Mouse (Mus musculus) limb, embryonic 12.5 days (tissue): Measurements from ENCODE around the gene Manea. TPM values are rescaled to one million over a fixed set of nuclear protein-coding genes. Genes with fewer than 3 reads are reported as not detected.
"Not testable (repeated sequence)": the region's sequence is repeated elsewhere in the genome, so short reads cannot be mapped to it uniquely, and the experiment has no call there.

Experiments
- ATAC-seq: fragments of 200-750 bp; cut with Nextera tagmentation; 2 replicates; pipeline ENCODE4 v1.8.0; 2017; ENCODE audit warnings: low read depth, moderate TSS enrichment; ENCODE audit not compliant: insufficient number of reproducible peaks, insufficient read depth, low FRiP score, low TSS enrichment
- H3K27ac ChIP-seq: fragments of 300-500 bp; sonication (generic); 2 replicates; pipeline ENCODE4 v1.5.1; 2016; ENCODE audit warnings: mild to moderate bottlenecking, moderate library complexity
- H3K27me3 ChIP-seq: fragments of 300-500 bp; sonication (generic); 2 replicates; pipeline ENCODE4 v1.6.1; 2016; ENCODE audit warnings: mild to moderate bottlenecking, moderate library complexity
- H3K36me3 ChIP-seq: fragments of 300-500 bp; sonication (generic); 2 replicates; pipeline ENCODE4 v1.6.1; 2016; ENCODE audit warnings: mild to moderate bottlenecking, moderate library complexity
- H3K4me1 ChIP-seq: fragments of 300-500 bp; sonication (generic); replicated peaks from 2 replicates; pipeline ENCODE4 v1.6.1; 2016
- H3K4me2 ChIP-seq: fragments of 300-500 bp; sonication (generic); 2 replicates; pipeline ENCODE4 v1.6.1; 2016; ENCODE audit warnings: mild to moderate bottlenecking, moderate library complexity
- H3K4me3 ChIP-seq: fragments of 300-500 bp; sonication (generic); replicated peaks from 2 replicates; pipeline ENCODE4 v1.5.1; 2016; ENCODE audit warnings: mild to moderate bottlenecking
- H3K9ac ChIP-seq: fragments of 300-500 bp; sonication (generic); replicated peaks from 2 replicates; pipeline ENCODE4 v1.6.1; 2016; ENCODE audit warnings: mild to moderate bottlenecking, moderate library complexity
- H3K9me3 ChIP-seq: fragments of 300-500 bp; sonication (generic); 2 replicates; pipeline ENCODE4 v1.6.1; 2016; ENCODE audit warnings: mild to moderate bottlenecking, moderate library complexity
- WGBS: fragments of 180-500 bp; shearing (Covaris S2); methylation state at CpG from one replicate; pipeline ENCODE4 v1.1.7; 2016; 5-methylcytosine and 5-hydroxymethylcytosine counted together
- polyA plus RNA-seq: library from polyadenylated mRNA; unstranded; fragments of >200 nt; fragmentation: Nextera tagmentation; extraction: Ambion mirVana; gene quantifications from 2 replicates; pipeline ENCODE4 v1.2.1, GENCODE M21; 2016

The Manea gene
- polyA plus RNA-seq, result 14.8 and 17.2 TPM in 2 replicates

DNA sequence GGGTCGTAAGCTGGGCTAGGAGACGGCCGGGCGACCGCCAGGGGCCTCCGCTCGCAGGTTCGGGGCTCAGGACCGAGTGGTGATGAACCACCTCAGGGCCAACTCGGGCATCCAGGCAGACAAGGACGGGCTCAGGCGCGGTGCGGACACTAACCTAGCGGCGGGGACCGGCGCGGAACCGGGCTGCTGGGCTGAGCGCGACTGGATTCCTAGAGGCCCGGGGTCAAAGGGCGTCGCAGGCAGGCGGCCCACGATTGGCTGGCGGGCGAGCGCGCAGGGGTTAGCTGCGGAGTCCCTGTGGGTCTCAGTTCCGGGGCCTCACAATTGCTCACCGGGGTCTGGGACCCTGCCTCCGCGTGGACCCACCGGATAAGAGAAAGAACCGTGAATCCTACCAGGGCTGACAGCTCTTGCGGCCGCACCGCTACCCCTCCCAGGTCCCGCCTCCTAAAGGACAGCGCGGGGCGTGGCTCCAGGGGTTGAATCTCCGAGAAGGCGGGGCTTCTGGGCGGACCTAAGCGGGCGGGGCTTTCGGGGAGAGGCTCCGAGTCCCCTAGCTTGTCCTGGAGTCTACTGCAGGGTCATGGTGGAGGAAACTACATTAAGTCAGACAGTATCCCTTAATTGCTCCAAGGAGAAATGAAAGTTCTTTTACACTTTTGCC, at the start of gene Manea:
Gene Manea, minus strand, starts transcription at position 449 of the 664 bp plus-strand sequence.
- Histone ChIP-seq H3K4me1 (peaks cover 3% of the 10 kb centered on the region; the same call in 1 of the 2 replicates), H3K27me3 (no peaks in the 10 kb centered on the region), H3K9me3 (no peaks in the 10 kb centered on the region), H3K27ac (peak within 1 kb of the TSS; percentile 88), H3K4me3 (peak within 1 kb of the TSS; percentile 79), H3K4me2 (peak within 1 kb of the TSS; percentile 64), H3K36me3 (no peaks in the 10 kb centered on the region), H3K9ac (peak within 1 kb of the TSS; percentile 81)
- WGBS, result under 1% methylated on average over 52 of the region's 52 CpGs
- peak; percentile 97 for ATAC-seq

DNA sequence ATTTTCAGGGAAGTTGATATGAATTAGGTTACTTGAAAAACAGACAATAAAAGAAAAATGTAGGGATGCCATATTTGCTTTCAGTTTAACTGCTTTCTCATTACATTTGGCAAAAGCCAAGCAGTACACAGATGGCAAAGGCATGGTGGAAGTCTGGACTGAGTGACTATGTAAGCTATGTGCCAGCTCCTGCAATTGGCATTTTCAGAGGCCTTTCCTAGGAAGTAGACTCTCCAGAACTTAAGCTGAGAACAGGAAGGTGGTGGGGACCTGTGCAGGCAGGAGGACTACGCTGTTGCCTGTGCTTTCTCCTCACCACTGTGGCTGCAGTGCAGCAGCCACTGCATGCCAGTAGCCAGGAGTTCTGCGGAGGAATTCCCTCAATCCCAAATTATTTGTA, 7.9 kb upstream of the Manea start:
- Histone ChIP-seq H3K36me3 (no peaks in the 10 kb centered on the region), H3K4me2 (no peak overlapping the region), H3K9me3 (no peaks in the 10 kb centered on the region), H3K4me3 (no peak overlapping the region), H3K9ac (no peak overlapping the region), H3K4me1 (no peaks in the 10 kb centered on the region), H3K27me3 (no peaks in the 10 kb centered on the region), H3K27ac (no peak overlapping the region)
- no peak for ATAC-seq
- 85% methylated on average over 2 of the region's 2 CpGs for WGBS

DNA sequence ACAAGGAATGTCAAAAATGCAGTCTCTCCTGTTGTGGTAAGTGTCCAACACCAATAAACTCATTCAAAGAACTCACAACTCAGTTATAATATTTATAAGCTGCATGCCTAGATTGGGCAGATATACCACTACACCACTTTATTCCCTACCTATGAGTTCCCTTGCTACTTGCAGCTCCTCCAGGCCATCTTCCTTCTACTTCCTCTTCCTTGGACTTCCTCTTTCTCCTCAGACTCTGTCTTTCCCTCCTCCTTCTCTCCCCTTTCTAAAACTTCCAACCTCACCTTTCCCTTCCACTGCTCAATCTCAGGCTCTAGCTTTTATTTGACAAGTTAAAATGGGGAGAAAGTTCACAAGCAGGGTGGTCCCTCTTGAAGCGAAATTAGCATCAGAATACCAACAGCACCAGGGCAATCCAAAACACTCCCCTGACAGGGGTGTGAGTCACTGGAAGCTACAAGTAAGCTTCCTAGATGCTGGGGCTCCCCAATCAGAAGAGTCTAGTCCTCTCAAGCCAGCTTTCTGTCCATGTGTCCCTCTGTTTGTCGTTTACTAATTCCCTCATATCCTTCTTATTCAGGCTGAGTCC, 7.0 kb upstream of the Manea start:
- no peak overlapping the region for H3K27ac ChIP-seq
- no peaks in the 10 kb centered on the region for H3K4me1 ChIP-seq
- no peak overlapping the region for H3K4me2 ChIP-seq
- no peak overlapping the region for H3K9ac ChIP-seq
- H3K36me3 ChIP-seq, result no peaks in the 10 kb centered on the region
- ATAC-seq, result no peak
- H3K4me3 ChIP-seq, result no peak overlapping the region
- H3K27me3 ChIP-seq, result no peaks in the 10 kb centered on the region
- H3K9me3 ChIP-seq, result no peaks in the 10 kb centered on the region
- WGBS, result 18% methylated on average over 2 of the region's 2 CpGs

GRCm38 (mm10) chr4:26347239-26347638, 548 bp upstream of the Manea start:
- H3K9ac ChIP-seq, result no peak overlapping the region
- H3K4me2 ChIP-seq, result no peak overlapping the region
- peaks cover 3% of the 10 kb centered on the region; the same call in 1 of the 2 replicates for H3K4me1 ChIP-seq
- H3K9me3 ChIP-seq, result no peaks in the 10 kb centered on the region
- H3K36me3 ChIP-seq, result no peaks in the 10 kb centered on the region
- 67% methylated on average over 2 of the region's 2 CpGs for WGBS
- ATAC-seq, result no peak
- no peak overlapping the region for H3K27ac ChIP-seq
- H3K27me3 ChIP-seq, result no peaks in the 10 kb centered on the region
- H3K4me3 ChIP-seq, result no peak overlapping the region

DNA sequence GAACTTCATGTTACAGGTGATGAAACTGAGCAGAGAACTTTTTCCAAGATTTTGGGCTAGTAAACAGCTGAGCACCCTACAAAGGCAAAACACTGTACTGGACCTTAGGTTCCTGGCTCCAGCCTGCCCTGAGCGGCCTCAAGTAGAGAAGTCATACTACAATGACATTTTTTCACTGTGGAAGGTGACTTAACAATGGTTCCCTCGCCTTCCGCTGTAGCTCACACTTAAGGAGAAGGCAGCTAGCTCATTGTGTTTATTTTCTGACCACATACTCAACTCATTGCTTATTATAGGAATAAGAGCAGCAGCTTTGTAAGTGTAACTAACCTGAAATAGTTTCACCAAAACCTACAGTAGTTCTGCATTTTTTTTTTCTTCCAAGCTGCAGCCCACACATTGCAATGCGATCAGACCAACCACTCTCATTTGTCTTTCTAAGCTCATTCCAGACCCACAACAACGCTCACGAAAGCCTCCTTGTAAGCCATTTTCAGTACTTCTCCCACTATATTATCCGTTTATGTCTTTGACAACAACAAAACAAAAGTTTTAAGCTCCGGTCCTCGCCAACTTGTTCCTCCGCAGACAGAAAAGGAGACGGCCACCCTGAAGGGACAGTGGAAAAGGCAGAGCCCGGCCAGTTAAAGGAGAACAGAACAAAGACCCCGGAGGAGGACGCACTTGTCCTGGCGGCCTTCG, 799 bp downstream of the Manea start:
- peaks cover 3% of the 10 kb centered on the region; the same call in 1 of the 2 replicates for H3K4me1 ChIP-seq
- H3K9ac ChIP-seq, result peak overlapping the region; percentile 81
- 4% methylated on average over 16 of the region's 16 CpGs for WGBS
- H3K4me3 ChIP-seq, result peak overlapping the region; percentile 79
- no peaks in the 10 kb centered on the region for H3K9me3 ChIP-seq
- H3K27ac ChIP-seq, result peak overlapping the region; percentile 88
- no peaks in the 10 kb centered on the region for H3K36me3 ChIP-seq
- ATAC-seq, result no peak
- H3K4me2 ChIP-seq, result peak overlapping the region; percentile 64
- H3K27me3 ChIP-seq, result no peaks in the 10 kb centered on the region

DNA sequence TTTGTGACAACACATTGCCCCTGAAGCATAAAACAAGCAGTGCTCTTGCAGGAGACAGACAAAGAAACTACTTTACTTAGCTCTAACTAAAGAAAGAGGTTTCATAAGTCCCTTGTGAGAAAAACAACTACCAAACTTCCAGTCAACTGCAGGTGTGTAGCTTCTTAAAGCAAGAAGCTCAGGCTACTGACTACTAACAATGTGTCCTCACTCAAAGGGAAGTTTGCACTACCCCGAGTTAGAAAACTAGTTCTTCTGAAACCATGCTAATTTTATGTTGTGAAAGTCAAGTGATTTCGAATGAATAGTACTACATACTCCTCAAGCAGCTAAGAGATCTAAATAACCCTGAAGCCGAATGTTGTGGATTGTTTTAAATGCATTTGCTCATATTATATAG, 1.6 kb downstream of the Manea start:
- 85% methylated on average over 3 of the region's 3 CpGs for WGBS
- H3K9me3 ChIP-seq, result no peaks in the 10 kb centered on the region
- H3K9ac ChIP-seq, result no peak overlapping the region
- H3K27ac ChIP-seq, result no peak overlapping the region
- peak overlapping the region; percentile 64 for H3K4me2 ChIP-seq
- H3K27me3 ChIP-seq, result no peaks in the 10 kb centered on the region
- 0 out of 2 replicates have a peak overlapping the region, but pooled peaks have one; percentile 6 for H3K4me3 ChIP-seq
- no peak for ATAC-seq
- peaks cover 3% of the 10 kb centered on the region; the same call in 1 of the 2 replicates for H3K4me1 ChIP-seq
- H3K36me3 ChIP-seq, result peaks cover 4% of the 10 kb centered on the region; the same call in 1 of the 2 replicates

DNA sequence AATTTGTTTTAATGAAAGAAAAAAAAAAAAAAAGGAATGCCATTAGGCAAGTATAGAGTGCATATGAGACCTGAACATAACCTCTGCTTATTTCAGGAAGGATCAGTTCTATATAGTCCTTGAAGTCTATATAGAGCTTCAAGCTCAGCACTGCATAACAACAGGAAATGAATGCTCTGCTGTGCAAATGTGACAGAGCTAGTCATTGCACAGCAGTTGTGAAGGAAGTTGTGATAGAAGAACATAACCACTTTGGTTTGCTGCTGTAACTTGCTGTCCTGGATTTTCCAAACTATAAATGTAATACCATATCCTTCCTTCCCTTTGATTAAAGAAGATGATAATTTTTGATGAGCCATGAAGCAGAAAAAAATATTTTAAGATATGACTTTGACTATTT, 4.3 kb downstream of the Manea start:
- Histone ChIP-seq H3K4me1 (peaks cover 3% of the 10 kb centered on the region; the same call in 1 of the 2 replicates), H3K27me3 (no peaks in the 10 kb centered on the region), H3K4me3 (no peak overlapping the region), H3K9me3 (no peaks in the 10 kb centered on the region), H3K27ac (no peak overlapping the region), H3K36me3 (peaks cover 9% of the 10 kb centered on the region; the same call in 1 of the 2 replicates), H3K9ac (no peak overlapping the region), H3K4me2 (no peak overlapping the region)
- ATAC-seq, result no peak

- whole genome bisulfite sequencing, result 77% methylated on average over 5 of the region's 5 CpGs
- no peak overlapping the region for H3K4me2 ChIP-seq
- no peaks in the 10 kb centered on the region for H3K9me3 ChIP-seq
- H3K4me1 ChIP-seq, result no peaks in the 10 kb centered on the region
- H3K27ac ChIP-seq, result no peak overlapping the region
- ATAC-seq, result no peak
- H3K9ac ChIP-seq, result no peak overlapping the region
- no peak overlapping the region for H3K4me3 ChIP-seq
- H3K27me3 ChIP-seq, result no peaks in the 10 kb centered on the region
- H3K36me3 ChIP-seq, result peaks cover 9% of the 10 kb centered on the region; the same call in 1 of the 2 replicates
Measured at GRCm38 (mm10) chr4:26338604-26339003, 8.1 kb downstream of the Manea start.

- no peak overlapping the region for H3K27ac ChIP-seq
- peaks cover 9% of the 10 kb centered on the region; the same call in 1 of the 2 replicates for H3K36me3 ChIP-seq
- 95% methylated on average over 5 of the region's 5 CpGs for WGBS
- ATAC-seq, result no peak
- H3K9ac ChIP-seq, result no peak overlapping the region
- no peak overlapping the region for H3K4me2 ChIP-seq
- H3K4me1 ChIP-seq, result no peaks in the 10 kb centered on the region
- no peaks in the 10 kb centered on the region for H3K27me3 ChIP-seq
- no peaks in the 10 kb centered on the region for H3K9me3 ChIP-seq
- no peak overlapping the region for H3K4me3 ChIP-seq
Measured at GRCm38 (mm10) chr4:26336563-26336962, 10.1 kb downstream of the Manea start.

DNA sequence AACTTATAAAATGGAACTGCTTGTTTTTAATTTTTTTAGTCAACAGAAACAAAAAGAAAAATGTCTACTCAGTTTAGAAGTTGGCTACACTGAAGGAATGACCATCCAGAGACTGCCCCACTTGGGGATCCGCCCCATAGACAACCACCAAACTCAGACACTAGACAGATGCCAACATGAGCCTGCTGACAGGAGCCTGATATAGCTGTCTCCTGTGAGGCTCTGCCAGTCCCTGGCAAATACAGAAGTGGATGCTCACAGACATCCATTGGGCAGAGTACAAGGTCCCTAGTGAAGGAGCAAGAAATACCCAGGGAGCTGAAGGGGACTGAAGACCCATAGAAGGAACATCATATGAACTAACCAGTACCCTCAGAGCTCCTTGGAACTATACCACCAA, 42.0 kb downstream of the Manea start:
- H3K27me3 ChIP-seq, H3K4me3 ChIP-seq, ATAC-seq, H3K4me1 ChIP-seq, H3K36me3 ChIP-seq, H3K4me2 ChIP-seq, H3K9ac ChIP-seq, H3K27ac ChIP-seq, H3K9me3 ChIP-seq: not testable (repeated sequence)
- WGBS, result 90% methylated on average over 1 of the region's 1 CpGs

DNA sequence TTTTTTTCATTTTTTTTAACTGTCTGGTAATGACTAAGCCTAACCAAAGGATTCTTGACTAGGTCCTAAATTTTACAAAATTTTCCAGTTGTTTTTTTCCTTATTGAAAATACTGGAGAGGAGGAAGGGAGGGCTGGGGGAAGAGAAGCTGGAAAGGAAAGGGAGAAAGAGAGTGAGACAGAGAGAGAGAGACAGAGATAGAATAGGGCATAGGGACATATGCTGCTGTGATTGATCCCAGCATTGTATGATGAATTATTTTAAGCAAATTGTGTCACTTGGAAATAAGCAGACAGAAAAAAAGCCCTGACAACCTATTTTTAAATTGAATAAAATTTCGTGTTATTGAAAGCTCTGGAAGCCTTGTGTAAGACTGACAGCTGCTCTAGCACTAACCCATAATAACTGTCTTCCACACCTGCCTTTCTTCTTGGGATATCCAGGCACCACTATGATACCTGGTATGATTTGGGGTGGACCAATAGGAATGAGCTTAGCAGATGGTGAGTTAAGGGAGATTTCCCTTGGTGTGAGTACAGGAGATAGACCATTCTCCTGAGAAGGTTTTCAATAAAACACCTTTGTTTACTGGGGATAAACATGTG, 69.5 kb downstream of the Manea start:
- H3K9ac ChIP-seq, result no peak overlapping the region
- ATAC-seq, result no peak
- no peak overlapping the region for H3K4me3 ChIP-seq
- no peaks in the 10 kb centered on the region for H3K9me3 ChIP-seq
- no peak overlapping the region for H3K4me2 ChIP-seq
- H3K27me3 ChIP-seq, result no peaks in the 10 kb centered on the region
- H3K4me1 ChIP-seq, result no peaks in the 10 kb centered on the region
- no peaks in the 10 kb centered on the region for H3K36me3 ChIP-seq
- no peak overlapping the region for H3K27ac ChIP-seq
- 48% methylated on average over 1 of the region's 1 CpGs for WGBS
